Mouse (Mus musculus) midbrain, embryonic 15.5 days (tissue): Measurements from ENCODE around the gene Mrtfb. TPM values are rescaled to one million over a fixed set of nuclear protein-coding genes. Genes with fewer than 3 reads are reported as not detected.
A peak's percentile ranks its signal among the peaks of the same experiment; 100 is the strongest.

ENCODE experiments used
- ATAC-seq: fragments of 200-750 bp; cut with Nextera tagmentation; replicated peaks from 2 replicates; pipeline ENCODE4 v1.8.0; 2017; ENCODE audit warnings: moderate TSS enrichment
- H3K27ac ChIP-seq: fragments of 300-500 bp; sonication (generic); 2 replicates; pipeline ENCODE4 v1.5.1; 2015; ENCODE audit warnings: mild to moderate bottlenecking, inconsistent platforms
- H3K27me3 ChIP-seq: fragments of 300-500 bp; sonication (generic); replicated peaks from 2 replicates; pipeline ENCODE4 v1.6.1; 2015; ENCODE audit warnings: inconsistent platforms
- H3K36me3 ChIP-seq: fragments of 300-500 bp; sonication (generic); replicated peaks from 2 replicates; pipeline ENCODE4 v1.6.1; 2015; ENCODE audit warnings: inconsistent platforms
- H3K4me1 ChIP-seq: fragments of 300-500 bp; sonication (generic); 2 replicates; pipeline ENCODE4 v1.6.1; 2015; ENCODE audit warnings: inconsistent platforms
- H3K4me2 ChIP-seq: fragments of 300-500 bp; sonication (generic); 2 replicates; pipeline ENCODE4 v1.6.1; 2015; ENCODE audit warnings: inconsistent platforms, mild to moderate bottlenecking, moderate library complexity
- H3K4me3 ChIP-seq: fragments of 300-500 bp; sonication (generic); 2 replicates; pipeline ENCODE4 v1.5.1; 2015; ENCODE audit warnings: mild to moderate bottlenecking, inconsistent platforms
- H3K9ac ChIP-seq: fragments of 300-500 bp; sonication (generic); 2 replicates; pipeline ENCODE4 v1.6.1; 2015; ENCODE audit warnings: mild to moderate bottlenecking, inconsistent platforms
- H3K9me3 ChIP-seq: fragments of 300-500 bp; sonication (generic); 2 replicates; pipeline ENCODE4 v1.6.1; 2016; ENCODE audit warnings: inconsistent platforms
- WGBS: fragments of 180-500 bp; shearing (Covaris S2); methylation state at CpG from one replicate; pipeline ENCODE4 v1.1.7; 2015; ENCODE audit warnings: mixed read lengths; 5-methylcytosine and 5-hydroxymethylcytosine counted together
- polyA plus RNA-seq: library from polyadenylated mRNA; unstranded; fragments of >200 nt; fragmentation: Nextera tagmentation; extraction: Ambion mirVana; gene quantifications from 2 replicates; pipeline ENCODE4 v1.2.1, GENCODE M21; 2015

Mrtfb gene
- polyA plus RNA-seq, 1 experiment from 2014 or later = 14.0 TPM

DNA sequence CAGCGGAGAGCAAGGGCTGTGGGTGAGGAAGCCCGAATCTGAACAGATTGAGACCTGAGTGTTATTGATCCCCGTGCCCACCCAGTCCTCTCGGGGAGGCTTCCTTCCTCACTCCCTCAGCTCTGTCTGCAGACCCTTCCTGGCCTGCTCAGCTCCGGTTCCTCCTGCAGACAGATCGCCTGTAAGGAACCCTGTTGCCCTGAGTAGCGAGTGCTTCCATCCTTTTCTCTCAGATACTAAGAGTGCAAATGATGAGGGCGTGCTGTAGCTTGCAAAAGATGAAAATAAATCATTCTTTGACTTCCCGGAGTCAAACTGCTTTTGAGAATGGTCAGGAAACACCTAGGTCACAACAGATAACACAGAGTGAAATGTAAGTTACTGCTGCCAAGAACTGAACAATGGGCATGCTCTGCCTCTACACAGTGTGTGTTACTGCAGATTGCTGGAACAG, 103.2 kb downstream of the Mrtfb start:
- Histone ChIP-seq H3K36me3 (no peaks in the 10 kb centered on the region), H3K27ac (no peak overlapping the region), H3K4me1 (peaks cover 26% of the 10 kb centered on the region), H3K9ac (no peak overlapping the region), H3K27me3 (no peaks in the 10 kb centered on the region), H3K4me3 (peak overlapping the region; percentile 34), H3K9me3 (no peaks in the 10 kb centered on the region), H3K4me2 (peak overlapping the region; percentile 51)
- ATAC-seq = no peak
- WGBS = 67% methylated on average over 9 of the region's 9 CpGs

- Histone ChIP-seq H3K36me3 (no peaks in the 10 kb centered on the region), H3K9me3 (no peaks in the 10 kb centered on the region), H3K9ac (no peak overlapping the region), H3K27me3 (no peaks in the 10 kb centered on the region), H3K4me1 (peaks cover 26% of the 10 kb centered on the region), H3K4me3 (no peak overlapping the region), H3K27ac (no peak overlapping the region), H3K4me2 (no peak overlapping the region; the same call in 1 of the 2 replicates)
- no peak for ATAC-seq
These were observed 103.9 kb downstream of the Mrtfb start for GRCm38 (mm10) chr16:13360208-13360607.

DNA sequence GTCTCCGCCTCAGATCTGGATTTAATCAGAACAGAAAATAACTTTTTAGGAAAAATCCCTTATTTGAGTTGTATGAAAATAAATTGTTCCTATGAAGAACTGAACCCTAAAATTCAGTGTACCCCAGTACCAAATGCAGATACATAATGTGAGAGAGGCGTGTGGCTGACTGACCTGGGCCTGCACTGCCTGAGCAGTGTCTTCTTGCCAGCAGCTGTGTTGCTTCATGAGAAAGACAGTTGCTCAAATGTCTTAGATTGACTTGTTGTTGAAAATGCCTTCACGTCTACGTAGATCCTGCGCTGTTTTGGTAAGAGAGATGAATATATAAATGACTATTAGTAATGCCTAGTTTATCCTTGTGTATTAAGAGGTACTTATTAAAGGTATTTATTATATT, 104.6 kb downstream of the Mrtfb start:
- H3K4me1 ChIP-seq = peaks cover 26% of the 10 kb centered on the region
- H3K9ac ChIP-seq = no peak overlapping the region
- no peaks in the 10 kb centered on the region for H3K27me3 ChIP-seq
- no peak overlapping the region for H3K27ac ChIP-seq
- H3K9me3 ChIP-seq = no peaks in the 10 kb centered on the region
- no peak for ATAC-seq
- H3K4me2 ChIP-seq = no peak overlapping the region
- H3K4me3 ChIP-seq = no peak overlapping the region
- 96% methylated on average over 5 of the region's 5 CpGs for WGBS
- no peaks in the 10 kb centered on the region for H3K36me3 ChIP-seq

DNA sequence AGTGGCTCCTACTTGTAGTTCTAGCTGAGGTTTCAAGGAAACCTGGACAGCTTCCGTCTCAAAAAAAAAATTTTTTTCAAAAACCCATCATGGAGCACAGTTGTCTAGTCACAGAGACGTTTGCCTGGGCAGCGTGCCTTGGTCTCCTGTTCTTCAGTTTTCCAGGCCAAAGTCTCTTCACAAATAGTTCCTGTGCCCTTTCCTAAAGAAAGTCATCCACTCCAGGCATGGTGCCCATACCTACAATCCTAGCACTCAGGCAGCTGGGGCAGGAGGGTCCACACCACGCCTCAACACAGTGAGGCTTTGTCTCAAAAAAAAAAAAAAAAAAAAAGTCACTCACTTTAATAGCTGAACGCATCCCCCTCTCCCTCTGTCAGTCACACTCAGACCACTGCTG, 106.9 kb downstream of the Mrtfb start:
- Histone ChIP-seq H3K36me3 (no peaks in the 10 kb centered on the region), H3K4me3 (no peak overlapping the region), H3K27me3 (no peaks in the 10 kb centered on the region), H3K4me1 (peaks cover 31% of the 10 kb centered on the region), H3K27ac (no peak overlapping the region), H3K4me2 (no peak overlapping the region), H3K9me3 (no peaks in the 10 kb centered on the region), H3K9ac (no peak overlapping the region)
- ATAC-seq = no peak
- WGBS = 81% methylated on average over 5 of the region's 5 CpGs

GRCm38 (mm10) chr16:13364145-13364544, 107.9 kb downstream of the Mrtfb start:
- 58% methylated on average over 3 of the region's 3 CpGs for WGBS
- Histone ChIP-seq H3K4me1 (peaks cover 22% of the 10 kb centered on the region), H3K27me3 (no peaks in the 10 kb centered on the region), H3K27ac (no peak overlapping the region), H3K4me2 (no peak overlapping the region), H3K9me3 (no peaks in the 10 kb centered on the region), H3K36me3 (no peaks in the 10 kb centered on the region), H3K4me3 (no peak overlapping the region), H3K9ac (no peak overlapping the region)
- ATAC-seq = no peak

GRCm38 (mm10) chr16:13366256-13366655, 110.0 kb downstream of the Mrtfb start:
- ATAC-seq = 0 out of 2 replicates have a peak, but pooled peaks have one; percentile 37
- Histone ChIP-seq H3K27ac (peak overlapping the region; percentile 77), H3K27me3 (no peaks in the 10 kb centered on the region), H3K4me3 (no peak overlapping the region), H3K36me3 (no peaks in the 10 kb centered on the region), H3K9ac (no peak overlapping the region), H3K9me3 (no peaks in the 10 kb centered on the region), H3K4me2 (no peak overlapping the region), H3K4me1 (peaks cover 16% of the 10 kb centered on the region)
- WGBS = 71% methylated on average over 1 of the region's 1 CpGs

GRCm38 (mm10) chr16:13366802-13367465, 110.7 kb downstream of the Mrtfb start:
- peak overlapping the region; percentile 28 for H3K4me2 ChIP-seq
- peak; percentile 84 for ATAC-seq
- WGBS = 12% methylated on average over 4 of the region's 4 CpGs

DNA sequence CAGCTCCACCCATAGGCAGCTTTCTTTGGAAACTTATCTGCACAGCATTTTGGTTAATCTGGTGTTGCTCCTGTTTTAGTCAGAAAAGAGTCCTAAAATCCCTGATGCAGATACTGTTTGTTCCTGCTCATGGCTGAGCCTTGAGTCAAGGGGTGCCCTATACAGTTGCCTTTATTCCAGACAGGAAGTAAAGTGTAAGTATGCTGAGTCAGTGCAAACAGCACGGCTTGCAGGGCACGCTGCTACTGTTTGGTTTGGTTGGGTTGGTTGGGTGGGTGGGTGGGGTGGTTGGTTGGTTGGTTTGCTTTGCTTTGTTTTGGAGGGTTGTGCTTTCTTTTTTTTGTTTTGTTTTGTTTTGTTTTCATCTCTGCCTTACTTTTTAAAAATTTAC, 111.2 kb downstream of the Mrtfb start:
- H3K36me3 ChIP-seq = no peaks in the 10 kb centered on the region
- peak overlapping the region; percentile 77 for H3K27ac ChIP-seq
- peaks cover 22% of the 10 kb centered on the region for H3K4me1 ChIP-seq
- no peak overlapping the region for H3K4me3 ChIP-seq
- no peaks in the 10 kb centered on the region for H3K27me3 ChIP-seq
- WGBS = 73% methylated on average over 2 of the region's 2 CpGs
- H3K4me2 ChIP-seq = peak overlapping the region; percentile 28
- H3K9me3 ChIP-seq = no peaks in the 10 kb centered on the region
- no peak overlapping the region for H3K9ac ChIP-seq
- peak; percentile 45 for ATAC-seq

More at GRCm38 (mm10) chr16:13366802-13367465, 110.7 kb downstream of the Mrtfb start:
- Histone ChIP-seq H3K36me3 (no peaks in the 10 kb centered on the region), H3K4me1 (peaks cover 20% of the 10 kb centered on the region), H3K9ac (no peak overlapping the region), H3K27ac (peak overlapping the region; percentile 77), H3K27me3 (no peaks in the 10 kb centered on the region), H3K4me3 (no peak overlapping the region), H3K9me3 (no peaks in the 10 kb centered on the region)

GRCm38 (mm10) chr16:13368645-13369044, 112.4 kb downstream of the Mrtfb start:
- Histone ChIP-seq H3K4me2 (no peak overlapping the region), H3K9ac (no peak overlapping the region)
- 86% methylated on average over 1 of the region's 1 CpGs for WGBS

GRCm38 (mm10) chr16:13371740-13372287, 115.5 kb downstream of the Mrtfb start:
- Histone ChIP-seq H3K4me2 (no peak overlapping the region), H3K36me3 (no peaks in the 10 kb centered on the region), H3K4me1 (peaks cover 13% of the 10 kb centered on the region), H3K4me3 (no peak overlapping the region), H3K27me3 (no peaks in the 10 kb centered on the region), H3K9ac (no peak overlapping the region), H3K27ac (no peak overlapping the region), H3K9me3 (no peaks in the 10 kb centered on the region)
- peak; percentile 76 for ATAC-seq
- WGBS = 30% methylated on average over 11 of the region's 11 CpGs

More at GRCm38 (mm10) chr16:13368645-13369044, 112.4 kb downstream of the Mrtfb start:
- no peak overlapping the region for H3K27ac ChIP-seq
- H3K36me3 ChIP-seq = no peaks in the 10 kb centered on the region
- no peaks in the 10 kb centered on the region for H3K9me3 ChIP-seq
- no peak overlapping the region for H3K4me3 ChIP-seq
- H3K4me1 ChIP-seq = peaks cover 22% of the 10 kb centered on the region
- H3K27me3 ChIP-seq = no peaks in the 10 kb centered on the region
- ATAC-seq = no peak

GRCm38 (mm10) chr16:13372899-13373533, 116.7 kb downstream of the Mrtfb start:
- 92% methylated on average over 8 of the region's 8 CpGs for WGBS
- Histone ChIP-seq H3K36me3 (no peaks in the 10 kb centered on the region), H3K9ac (no peak overlapping the region), H3K4me3 (no peak overlapping the region), H3K9me3 (no peaks in the 10 kb centered on the region), H3K4me2 (no peak overlapping the region), H3K27ac (no peak overlapping the region), H3K4me1 (peaks cover 6% of the 10 kb centered on the region; the same call in 1 of the 2 replicates), H3K27me3 (no peaks in the 10 kb centered on the region)
- no peak for ATAC-seq

DNA sequence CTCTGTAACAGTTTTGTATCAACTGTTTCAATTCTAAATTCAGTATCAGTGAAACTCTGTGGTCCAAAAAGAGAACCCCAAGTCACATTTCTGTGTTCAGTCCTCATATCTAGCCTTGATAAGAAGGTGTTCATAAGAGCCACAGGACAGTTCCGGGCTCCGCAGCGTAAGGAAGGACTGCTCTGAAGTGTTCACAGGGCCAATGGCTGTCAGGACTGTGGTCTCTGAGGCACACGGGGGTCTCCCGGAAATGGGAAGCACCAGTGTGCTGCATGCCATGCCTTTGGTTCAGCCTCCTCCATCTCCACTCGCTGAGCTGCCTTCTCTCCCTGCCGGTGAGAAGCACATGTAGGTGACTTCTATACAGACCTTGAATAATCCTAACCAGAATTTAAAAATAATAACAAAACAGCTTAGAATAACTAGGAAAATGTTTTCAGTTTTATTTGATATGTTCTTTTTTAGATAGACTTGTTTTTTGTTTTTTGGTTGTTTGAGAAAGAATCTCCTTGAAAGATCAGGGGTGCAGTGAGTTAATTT, 120.7 kb downstream of the Mrtfb start:
- no peak overlapping the region for H3K27ac ChIP-seq
- H3K4me3 ChIP-seq = no peak overlapping the region
- H3K36me3 ChIP-seq = no peaks in the 10 kb centered on the region
- no peak overlapping the region for H3K4me2 ChIP-seq
- H3K9ac ChIP-seq = no peak overlapping the region
- no peaks in the 10 kb centered on the region for H3K27me3 ChIP-seq
- no peaks in the 10 kb centered on the region for H3K9me3 ChIP-seq
- WGBS = 86% methylated on average over 7 of the region's 7 CpGs
- no peak for ATAC-seq
- H3K4me1 ChIP-seq = peaks cover under 1% of the 10 kb centered on the region; the same call in 1 of the 2 replicates
